Mouse (Mus musculus) cerebellum, adult 8-10 months (tissue): Measurements from ENCODE around the gene Aacs.

ENCODE experiments used
- DNase-seq: peaks from one replicate; pipeline ENCODE4 v3.0.0; 2022

The Aacs gene

DNA sequence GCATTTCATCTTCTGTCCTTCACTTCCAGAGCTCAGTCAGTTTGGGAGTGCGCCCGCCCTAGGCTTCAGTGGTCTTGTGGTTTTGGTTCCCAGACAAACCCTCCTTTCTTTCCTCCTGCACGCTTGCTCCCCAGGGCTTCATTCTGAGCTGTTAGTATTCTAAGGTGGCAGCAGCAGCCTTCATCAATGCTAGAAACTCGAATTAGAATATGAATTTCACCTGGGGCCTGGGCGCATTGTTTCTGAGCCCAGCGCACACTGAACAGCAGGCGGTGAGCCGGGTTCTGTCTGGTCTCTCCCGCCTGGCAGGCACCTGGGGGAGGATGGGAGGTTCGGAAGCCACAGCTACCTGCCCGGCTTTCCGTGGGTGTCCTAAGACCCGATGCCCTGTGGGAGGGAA is 70.7 kb downstream of the Aacs start:
- DNase-seq: no peak

DNA sequence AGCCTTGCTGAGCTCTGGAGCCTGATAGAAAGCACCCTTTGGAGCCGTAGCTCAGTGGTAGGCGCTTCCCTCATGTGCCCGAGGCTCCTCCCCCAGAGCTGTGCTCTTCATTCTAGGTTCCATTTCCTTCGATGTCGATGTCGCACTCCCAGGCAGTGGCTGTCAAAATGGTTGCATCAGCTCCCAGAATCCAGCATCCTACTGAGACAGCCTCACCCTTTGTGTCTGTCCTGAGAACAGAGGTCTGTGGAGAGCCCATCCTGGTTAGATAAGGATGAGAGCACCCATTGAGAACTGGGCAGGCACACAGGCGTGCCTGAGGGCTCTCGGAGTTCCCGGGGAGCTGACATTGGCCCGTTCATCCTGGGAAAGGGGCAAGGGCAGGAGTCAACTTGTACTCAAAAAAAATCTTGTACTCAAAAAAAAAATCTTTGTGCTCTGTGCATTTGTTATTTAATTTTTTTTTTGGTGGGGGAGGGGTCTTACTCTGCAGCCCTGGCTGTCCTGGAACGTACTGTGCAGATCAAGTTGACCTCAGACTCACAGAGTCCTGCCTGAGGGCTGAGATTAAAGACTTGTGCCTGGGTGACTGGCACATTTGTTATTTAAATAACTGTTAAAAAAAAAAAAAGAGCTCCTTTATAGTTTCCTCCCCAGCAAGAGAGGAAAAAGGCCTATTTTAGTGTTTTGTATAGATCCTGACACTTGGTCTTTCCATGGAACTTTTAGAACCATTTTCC is 74.3 kb downstream of the Aacs start:
- no peak for DNase-seq

DNA sequence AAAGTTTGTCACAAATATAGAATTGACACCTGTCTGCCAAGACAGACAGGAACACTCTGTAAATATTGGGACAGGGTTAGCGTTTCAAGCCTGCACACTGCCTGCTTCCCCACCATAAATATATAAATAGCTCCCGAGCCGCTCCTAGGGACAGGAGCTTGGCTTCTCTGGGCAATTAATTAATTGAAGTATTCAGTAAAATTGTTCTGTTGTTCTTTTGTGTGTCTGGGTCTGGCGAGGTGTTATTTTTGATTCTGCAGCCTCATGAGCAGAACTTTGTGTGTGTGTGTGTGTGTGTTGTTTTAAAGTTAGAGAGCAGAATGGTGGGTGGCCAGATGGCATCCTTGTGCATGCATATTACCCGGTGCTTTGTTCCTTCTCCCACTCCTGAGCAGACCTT is 80.1 kb downstream of the Aacs start:
- DNase-seq: no peak

DNA sequence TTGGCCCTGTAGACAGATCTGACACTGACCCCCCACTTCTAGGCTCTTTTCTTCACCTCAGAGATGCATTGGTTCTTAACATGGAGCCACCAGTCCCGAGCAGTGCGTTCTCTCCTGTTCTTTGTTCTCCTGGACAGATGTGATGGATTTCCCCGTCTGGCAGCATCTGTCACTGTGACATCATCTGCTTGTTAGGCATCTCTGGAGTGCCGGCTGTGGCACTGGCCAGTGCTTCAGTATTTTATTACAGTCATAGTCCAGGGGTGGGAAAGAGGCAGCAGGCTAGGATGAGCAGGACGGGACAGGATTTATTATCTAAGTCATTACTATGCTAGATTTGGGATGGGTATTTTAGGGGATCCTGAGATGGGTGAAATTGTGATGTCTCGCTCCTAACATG is 87.9 kb downstream of the Aacs start:
- no peak for DNase-seq

DNA sequence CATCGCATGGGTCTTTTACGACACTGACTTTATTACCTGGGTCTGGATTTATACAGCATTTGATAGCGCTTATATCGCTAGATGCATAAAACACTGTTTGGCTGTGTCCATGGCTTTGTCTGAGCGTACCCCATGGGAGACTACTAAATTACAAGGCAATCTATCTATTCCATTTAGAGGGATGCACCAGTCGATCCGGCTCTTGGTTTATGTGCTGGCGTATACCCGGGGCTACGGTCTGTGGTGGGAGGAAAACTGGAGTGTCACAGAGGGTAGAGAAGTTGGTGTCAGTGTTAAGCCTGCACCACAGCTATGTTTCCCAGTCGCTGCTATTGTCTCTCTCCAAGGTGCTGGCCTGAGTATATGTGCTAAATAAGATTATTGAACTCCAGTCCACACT is 90.1 kb downstream of the Aacs start:
- no peak for DNase-seq
